8 mouse cellular contexts compared by ENCODE assay signal in the genomic region with DNA sequence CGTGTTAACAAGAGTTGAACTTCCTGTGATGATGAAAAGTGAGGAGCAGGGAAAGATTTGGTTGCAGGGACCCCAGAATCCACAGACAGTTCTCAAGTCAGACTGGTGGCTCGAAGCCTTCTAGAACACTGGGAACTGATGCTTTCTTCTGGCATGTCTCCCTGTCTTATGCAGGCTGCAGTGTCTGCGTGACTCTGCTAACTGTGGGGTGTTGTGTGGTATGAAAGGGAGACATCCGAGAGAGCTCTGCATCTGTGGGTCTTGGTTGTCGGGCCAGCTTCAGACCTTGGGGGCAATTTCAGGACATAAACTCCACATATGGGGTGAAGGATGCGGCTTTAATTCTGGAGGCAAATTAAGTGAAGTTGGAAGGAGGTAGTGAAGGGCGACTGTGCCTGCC. TPM values are rescaled to one million over a fixed set of nuclear protein-coding genes. Genes with fewer than 3 reads are reported as not detected.
DNase-seq lines count a peak whose midpoint lies in the region; ATAC-seq and TF ChIP-seq lines count a peak whose summit lies in the region.

No protein-coding gene starts in this region.

- H3K9ac ChIP-seq in limb, embryonic 15.5 days: peak overlapping the region; percentile 69; the same call in 1 of the 2 replicates
- peak overlapping the region; percentile 23; the same call in 1 of the 2 replicates for H3K9ac ChIP-seq in stomach, postnatal 0 days (ENCODE audit: low read length)

- WGBS in limb, embryonic 15.5 days: 31% methylated on average over 7 of the region's 7 CpGs
- 50% methylated on average over 7 of the region's 7 CpGs for WGBS in stomach, postnatal 0 days

- no peak for TF ChIP-seq CTCF in gastrocnemius, adult 2 months (IDR thresholded peaks at IDR 0.05)
- no peak for TF ChIP-seq CTCF in testis, adult 2 months (IDR thresholded peaks at IDR 0.05; ENCODE audit: control insufficient read depth, insufficient read depth, insufficient replicate concordance, low read depth, low read length)
- no peak for TF ChIP-seq CTCF in stomach, postnatal 0 days (IDR thresholded peaks at IDR 0.05; ENCODE audit: low read depth)

- peak overlapping the region; percentile 87 for H3K4me2 ChIP-seq in limb, embryonic 15.5 days
- H3K4me2 ChIP-seq in stomach, postnatal 0 days (replicated peaks; ENCODE audit: low read depth): peak overlapping the region; percentile 68

- intact Hi-C loops in gastrocnemius, adult 2 months (cut with DNase I): loop anchor here (5.0 kb wide), 1 partner anchor 86 kb away; a partner anchor contains a TSS

- H3K36me3 ChIP-seq in testis, adult 2 months (ENCODE audit: control insufficient read depth, insufficient read depth, low read length): peaks cover 1% of the 10 kb centered on the region
- H3K36me3 ChIP-seq in limb, embryonic 15.5 days: peaks cover 42% of the 10 kb centered on the region
- H3K36me3 ChIP-seq in stomach, postnatal 0 days (ENCODE audit: control insufficient read depth, insufficient read depth, low read length): peaks cover 3% of the 10 kb centered on the region

- no peak for DNase-seq in gastrocnemius, adult 2 months
- no peak for DNase-seq in gastrocnemius, postnatal 25 days
- DNase-seq in testis, postnatal 10 days (ENCODE audit: low spot score): no peak
- no peak for DNase-seq in stomach, postnatal 0 days (ENCODE audit: low spot score)
- DNase-seq in cerebellum, postnatal 10 days: no peak
- DNase-seq in thymus, postnatal 10 days (ENCODE audit: low spot score in 2 of 2): no peak

- peak overlapping the region; percentile 94 for H3K27ac ChIP-seq in gastrocnemius, adult 2 months
- H3K27ac ChIP-seq in testis, adult 2 months (ENCODE audit: control insufficient read depth, insufficient read depth, low read depth, low read length): peak overlapping the region; percentile 69
- peak overlapping the region; percentile 91 for H3K27ac ChIP-seq in limb, embryonic 15.5 days
- peak overlapping the region; percentile 89; the same call in 1 of the 2 replicates for H3K27ac ChIP-seq in stomach, postnatal 0 days (replicated peaks)

- no peak for TF ChIP-seq EP300 in stomach, postnatal 0 days (optimal IDR thresholded peaks at IDR 0.05)

- peak overlapping the region; percentile 79 for H3K4me3 ChIP-seq in gastrocnemius, adult 2 months
- H3K4me3 ChIP-seq in testis, adult 2 months (ENCODE audit: control insufficient read depth, low read depth, low read length): peak overlapping the region; percentile 90
- peak overlapping the region; percentile 70 for H3K4me3 ChIP-seq in limb, embryonic 15.5 days
- H3K4me3 ChIP-seq in stomach, postnatal 0 days (ENCODE audit: low read depth, low read length): peak overlapping the region; percentile 57

- no peak for ATAC-seq in limb, embryonic 15.5 days (ENCODE audit: insufficient number of reproducible peaks, low FRiP score, low TSS enrichment, low read depth)
- ATAC-seq in stomach, postnatal 0 days (ENCODE audit: low FRiP score, low TSS enrichment): no peak

- no peak for TF ChIP-seq POLR2A in testis, adult 2 months (IDR thresholded peaks at IDR 0.05; ENCODE audit: control insufficient read depth, low read depth, low read length)

- H3K9me3 ChIP-seq in limb, embryonic 15.5 days: no peaks in the 10 kb centered on the region
- no peaks in the 10 kb centered on the region for H3K9me3 ChIP-seq in stomach, postnatal 0 days (ENCODE audit: control insufficient read depth, low read length)

- H3K27me3 ChIP-seq in testis, adult 2 months (ENCODE audit: control insufficient read depth, insufficient read depth, low read length): no peaks in the 10 kb centered on the region
- no peaks in the 10 kb centered on the region for H3K27me3 ChIP-seq in limb, embryonic 15.5 days
- H3K27me3 ChIP-seq in stomach, postnatal 0 days (ENCODE audit: control insufficient read depth, insufficient read depth, low read length): no peaks in the 10 kb centered on the region

- peaks cover 23% of the 10 kb centered on the region for H3K4me1 ChIP-seq in testis, adult 2 months (ENCODE audit: control insufficient read depth, insufficient read depth, low read length)
- H3K4me1 ChIP-seq in limb, embryonic 15.5 days: peaks cover 48% of the 10 kb centered on the region
- H3K4me1 ChIP-seq in stomach, postnatal 0 days (replicated peaks; ENCODE audit: control insufficient read depth, insufficient read depth): no peaks in the 10 kb centered on the region

RNA-seq across cellular contexts. Expression of a gene that starts 1.1 kb away (rescaled TPM):
- total RNA-seq in gastrocnemius, adult 2 months (2021): 1 to 10 TPM; 7.8 to 9.4 TPM
- 10 to 100 TPM; 12.4 to 15.3 TPM for total RNA-seq in gastrocnemius, postnatal 25 days (2021)
- polyA plus RNA-seq in testis, adult 2 months (2012; rRNA removed): 60.9 and 62.9 TPM in 2 replicates
- 26.6 and 46.8 TPM in 2 replicates for polyA plus RNA-seq in limb, embryonic 15.5 days (2015; fragmentation: Nextera tagmentation; extraction: Ambion mirVana)
- 4.4 and 5.7 TPM in 2 replicates for polyA plus RNA-seq in stomach, postnatal 0 days (2015; fragmentation: Nextera tagmentation; extraction: Ambion mirVana)

RNA-seq across cellular contexts. Expression of a gene that starts 14.4 kb away (rescaled TPM):
- total RNA-seq in gastrocnemius, adult 2 months (2021): 10 to 100 TPM; 17.9 to 18.1 TPM
- total RNA-seq in gastrocnemius, postnatal 25 days (2021): 10 to 100 TPM; 14.6 to 18.6 TPM
- polyA plus RNA-seq in testis, adult 2 months (2012; rRNA removed): 24.5 and 26.2 TPM in 2 replicates
- 54.4 and 58.0 TPM in 2 replicates for polyA plus RNA-seq in limb, embryonic 15.5 days (2015; fragmentation: Nextera tagmentation; extraction: Ambion mirVana)
- 25.0 and 26.6 TPM in 2 replicates for polyA plus RNA-seq in stomach, postnatal 0 days (2015; fragmentation: Nextera tagmentation; extraction: Ambion mirVana)

RNA-seq across cellular contexts. Expression of a gene that starts 20.1 kb away (rescaled TPM):
- total RNA-seq in gastrocnemius, adult 2 months (2021): over 10,000 TPM in 1 of 2 experiments, 1,000 to 10,000 TPM in 1; 9,742 to 11,894 TPM
- over 10,000 TPM; 11,297 to 11,631 TPM for total RNA-seq in gastrocnemius, postnatal 25 days (2021)
- 274 and 379 TPM in 2 replicates for polyA plus RNA-seq in testis, adult 2 months (2012; rRNA removed)
- 1,547 and 1,728 TPM in 2 replicates for polyA plus RNA-seq in limb, embryonic 15.5 days (2015; fragmentation: Nextera tagmentation; extraction: Ambion mirVana)
- 920 and 1,103 TPM in 2 replicates for polyA plus RNA-seq in stomach, postnatal 0 days (2015; fragmentation: Nextera tagmentation; extraction: Ambion mirVana)

RNA-seq across cellular contexts. Expression of a gene that starts 45.4 kb away (rescaled TPM):
- total RNA-seq in gastrocnemius, adult 2 months (2021): 1 to 10 TPM; 6.5 to 9.8 TPM
- total RNA-seq in gastrocnemius, postnatal 25 days (2021): 10 to 100 TPM; 12.1 to 12.7 TPM
- polyA plus RNA-seq in testis, adult 2 months (2012; rRNA removed): 100 and 109 TPM in 2 replicates
- polyA plus RNA-seq in limb, embryonic 15.5 days (2015; fragmentation: Nextera tagmentation; extraction: Ambion mirVana): 86.4 and 87.0 TPM in 2 replicates
- polyA plus RNA-seq in stomach, postnatal 0 days (2015; fragmentation: Nextera tagmentation; extraction: Ambion mirVana): 15.3 and 16.6 TPM in 2 replicates

RNA-seq across cellular contexts. Expression of a gene that starts 45.5 kb away (rescaled TPM):
- 100 to 1,000 TPM; 214 to 262 TPM for total RNA-seq in gastrocnemius, adult 2 months (2021)
- 100 to 1,000 TPM; 214 to 227 TPM for total RNA-seq in gastrocnemius, postnatal 25 days (2021)
- 171 and 194 TPM in 2 replicates for polyA plus RNA-seq in testis, adult 2 months (2012; rRNA removed)
- polyA plus RNA-seq in limb, embryonic 15.5 days (2015; fragmentation: Nextera tagmentation; extraction: Ambion mirVana): 210 and 220 TPM in 2 replicates
- polyA plus RNA-seq in stomach, postnatal 0 days (2015; fragmentation: Nextera tagmentation; extraction: Ambion mirVana): 196 and 211 TPM in 2 replicates
